Mouse (Mus musculus): ENCODE data around the gene Plk1.
A peak's percentile ranks its signal among the peaks of the same experiment; 100 is the strongest.

The Plk1 gene

GRCm38 (mm10) chr7:122158915-122159902 lies at the start of gene Plk1:
Gene Plk1 (plus strand): TSS chr7:122159439.
- peak; percentile 69 to 81 for DNase-seq (ENCODE audit: low spot score in 2 of 2)

GRCm38 (mm10) chr7:122123518-122123917 lies 35.7 kb upstream of the Plk1 start:
- no peak for DNase-seq (ENCODE audit: low spot score in 2 of 2)

- DNase-seq (ENCODE audit: low spot score in 2 of 2), result no peak
Measured at GRCm38 (mm10) chr7:122125636-122126035, 33.6 kb upstream of the Plk1 start.

GRCm38 (mm10) chr7:122126946-122127345 lies 32.3 kb upstream of the Plk1 start:
- DNase-seq (ENCODE audit: low spot score in 2 of 2), result no peak

GRCm38 (mm10) chr7:122131834-122132233 lies 27.4 kb upstream of the Plk1 start:
- DNase-seq (ENCODE audit: low spot score in 2 of 2), result no peak

- DNase-seq (ENCODE audit: low spot score in 2 of 2), result peak; percentile 98 to 99
Measured at GRCm38 (mm10) chr7:122132497-122133337, 26.5 kb upstream of the Plk1 start, which contains the start of the genes Palb2 and Dctn5. Gene Palb2 (minus strand): TSS chr7:122132985. Gene Dctn5 (plus strand): TSS chr7:122133041.

- no peak for DNase-seq (ENCODE audit: low spot score in 2 of 2)
Measured at GRCm38 (mm10) chr7:122133338-122133625, 26.0 kb upstream of the Plk1 start.

GRCm38 (mm10) chr7:122135070-122135469 lies 24.2 kb upstream of the Plk1 start:
- peak in 1 of 2 experiments; percentile 15 for DNase-seq (ENCODE audit: low spot score in 2 of 2)

GRCm38 (mm10) chr7:122137071-122137470 lies 22.2 kb upstream of the Plk1 start:
- no peak for DNase-seq (ENCODE audit: low spot score in 2 of 2)

GRCm38 (mm10) chr7:122138190-122138589 lies 21.0 kb upstream of the Plk1 start:
- no peak for DNase-seq (ENCODE audit: low spot score in 2 of 2)

GRCm38 (mm10) chr7:122140991-122141390 lies 18.2 kb upstream of the Plk1 start:
- no peak for DNase-seq (ENCODE audit: low spot score in 2 of 2)

GRCm38 (mm10) chr7:122152473-122152872 lies 6.8 kb upstream of the Plk1 start:
- DNase-seq (ENCODE audit: low spot score in 2 of 2), result no peak

- DNase-seq (ENCODE audit: low spot score in 2 of 2), result no peak
Measured at GRCm38 (mm10) chr7:122158488-122158887, 751 bp upstream of the Plk1 start.

- no peak for DNase-seq (ENCODE audit: low spot score in 2 of 2)
Measured at GRCm38 (mm10) chr7:122160037-122160436, 798 bp downstream of the Plk1 start.

- DNase-seq (ENCODE audit: low spot score in 2 of 2), result no peak
Measured at GRCm38 (mm10) chr7:122163766-122164165, 4.5 kb downstream of the Plk1 start.

- no peak for DNase-seq (ENCODE audit: low spot score in 2 of 2)
Measured at GRCm38 (mm10) chr7:122167203-122167602, 8.0 kb downstream of the Plk1 start.

GRCm38 (mm10) chr7:122170705-122171104 lies 11.5 kb downstream of the Plk1 start:
- DNase-seq (ENCODE audit: low spot score in 2 of 2), result no peak

GRCm38 (mm10) chr7:122171613-122172012 lies 12.4 kb downstream of the Plk1 start:
- DNase-seq (ENCODE audit: low spot score in 2 of 2), result no peak

- DNase-seq (ENCODE audit: low spot score in 2 of 2), result no peak
Measured at GRCm38 (mm10) chr7:122180720-122181119, 21.5 kb downstream of the Plk1 start.

- DNase-seq (ENCODE audit: low spot score in 2 of 2), result no peak
Measured at GRCm38 (mm10) chr7:122184569-122184968, 25.3 kb downstream of the Plk1 start.

GRCm38 (mm10) chr7:122186043-122186442 lies 26.8 kb downstream of the Plk1 start, which contains the start of gene Ern2:
Gene Ern2 (minus strand): TSS chr7:122186207.
- no peak for DNase-seq (ENCODE audit: low spot score in 2 of 2)

- DNase-seq (ENCODE audit: low spot score in 2 of 2), result no peak
Measured at GRCm38 (mm10) chr7:122189484-122189883, 30.2 kb downstream of the Plk1 start.

All from spleen, postnatal 36 days (tissue).